Mouse (Mus musculus): ENCODE data around the gene Ssbp4.

- TF ChIP-seq POLR2A (IDR thresholded peaks at IDR 0.05; ENCODE audit: control insufficient read depth, extremely low read depth, insufficient read depth, low read length, poor library complexity) (no peak), CTCF (IDR thresholded peaks at IDR 0.05; ENCODE audit: borderline replicate concordance, control insufficient read depth, extremely low read depth, insufficient read depth, low read length, poor library complexity) (no peak)
Measured at GRCm38 (mm10) chr8:70596775-70597416, 11.8 kb downstream of the Ssbp4 start.
